Mouse (Mus musculus): ENCODE results near the gene Nudcd3. TPM values are rescaled to one million over a fixed set of nuclear protein-coding genes. Genes with fewer than 3 reads are reported as not detected.

The Nudcd3 gene
- total RNA-seq, 4 experiments from 2014 or later, result 64.5 to 75.3 (median 71.5) TPM

DNA sequence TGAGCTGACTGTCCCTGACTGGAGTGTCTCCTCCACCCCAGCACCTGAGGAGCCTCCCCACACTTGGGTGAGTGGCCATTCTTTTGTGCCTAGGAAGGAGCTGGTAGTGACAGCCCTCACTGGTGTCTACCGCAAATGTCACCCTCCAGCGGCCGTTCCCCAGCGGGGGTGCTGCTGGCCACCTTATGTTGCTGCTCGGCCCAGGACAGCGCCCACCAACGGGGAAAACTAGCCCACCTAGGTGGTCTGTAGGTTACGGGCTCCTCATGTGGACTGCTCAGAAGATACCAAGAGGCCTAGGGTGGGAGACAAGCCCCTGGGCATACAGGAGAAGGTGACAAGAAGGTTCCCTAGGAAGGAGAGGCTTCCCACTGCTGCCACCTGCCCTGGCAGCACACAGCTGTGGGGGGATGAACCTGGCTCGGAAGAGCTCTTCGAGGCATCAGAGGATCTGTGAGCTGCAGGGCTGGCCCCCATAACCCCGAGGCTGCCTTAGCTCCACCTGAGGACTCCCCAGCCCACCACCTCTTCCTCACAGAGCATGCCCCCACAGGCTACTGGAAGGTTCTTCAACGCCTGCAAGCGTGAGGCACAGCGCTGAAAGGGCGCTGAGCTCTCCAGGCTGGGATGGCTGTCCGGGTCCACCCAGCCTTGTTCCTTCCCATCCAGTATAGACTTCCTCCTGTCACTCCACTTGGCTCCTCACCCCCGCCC is 136.6 kb downstream of the Nudcd3 start:
- DNase-seq (ENCODE audit: low spot score), result no peak

DNA sequence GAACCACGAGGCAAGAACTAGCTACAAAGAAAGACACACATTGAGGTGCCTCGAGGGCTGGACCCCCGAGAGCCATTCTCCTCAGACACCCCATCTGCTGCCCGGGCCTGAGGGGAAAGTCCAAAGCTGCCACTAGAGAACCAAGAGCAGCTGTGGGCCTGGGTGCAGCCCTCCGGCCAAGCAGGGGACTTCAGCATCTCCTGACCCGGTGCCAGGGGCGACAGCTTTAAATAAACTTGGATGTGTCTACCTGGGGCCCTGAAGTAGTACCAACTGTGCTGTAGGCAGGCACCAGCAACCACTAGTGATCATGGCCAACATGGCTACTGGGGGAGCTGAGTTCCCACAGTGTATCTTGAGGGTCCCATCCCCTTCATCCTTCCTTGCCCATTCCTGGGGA is 137.2 kb downstream of the Nudcd3 start:
- no peak for DNase-seq (ENCODE audit: low spot score)

GRCm38 (mm10) chr11:6062329-6062728 is 137.9 kb downstream of the Nudcd3 start:
- no peak for DNase-seq (ENCODE audit: low spot score)

GRCm38 (mm10) chr11:6061891-6062290 is 138.3 kb downstream of the Nudcd3 start:
- DNase-seq (ENCODE audit: low spot score), result no peak

DNA sequence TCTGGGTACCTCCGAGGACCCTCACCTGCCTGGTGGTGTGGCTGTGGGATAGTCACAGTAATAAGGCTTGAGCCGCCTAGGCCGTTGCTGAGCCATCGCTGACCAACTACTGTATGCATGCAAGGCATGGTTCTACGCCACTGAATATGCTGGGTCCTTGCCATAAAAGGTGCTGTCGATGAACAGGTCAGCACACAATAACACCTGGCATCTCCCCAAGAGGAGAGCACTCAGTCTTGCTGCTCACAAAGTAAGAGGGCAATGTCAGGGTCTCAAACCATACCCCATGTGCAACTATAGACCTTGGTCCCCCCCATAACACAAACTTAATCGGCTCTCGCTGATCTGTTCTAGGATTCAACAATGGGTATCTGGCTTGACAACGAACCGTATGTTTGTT is 141.1 kb downstream of the Nudcd3 start:
- DNase-seq (ENCODE audit: low spot score), result no peak

Other genes with a start within 250 kb of the Nudcd3 start
- gene Ykt6, start 244.7 kb downstream of the Nudcd3 start, total RNA-seq (2022), result 10 to 100 TPM; 54.8 to 67.3 (median 62.1) TPM
- 10 to 100 TPM in 2 of 4 experiments, 1 to 10 TPM in 2; 6.5 to 14.8 (median 10.1) TPM for gene Camk2b, start 134.1 kb downstream of the Nudcd3 start, total RNA-seq (2022)
- not detected for gene A730071L15Rik, start 386 bp downstream of the Nudcd3 start, total RNA-seq (2022)
- under 1 TPM in 1 of 4 experiments, not detected in 3; 0.06 TPM for gene Npc1l1, start 29.7 kb upstream of the Nudcd3 start, total RNA-seq (2022)
- gene Ddx56, start 67.4 kb upstream of the Nudcd3 start, total RNA-seq (2022), result 10 to 100 TPM; 22.6 to 23.5 (median 23.0) TPM
- 100 to 1,000 TPM in 2 of 4 experiments, 10 to 100 TPM in 2; 96.9 to 111 (median 102) TPM for gene Tmed4, start 74.5 kb upstream of the Nudcd3 start, total RNA-seq (2022)
- 1,000 to 10,000 TPM; 1,901 to 2,083 (median 1,945) TPM for gene Ogdh, start 91.2 kb upstream of the Nudcd3 start, total RNA-seq (2022)
- gene Zmiz2, start 188.7 kb upstream of the Nudcd3 start, total RNA-seq (2022), result 10 to 100 TPM; 37.1 to 38.7 (median 37.5) TPM
- gene Ppia, start 215.0 kb upstream of the Nudcd3 start, total RNA-seq (2022), result 100 to 1,000 TPM; 262 to 310 (median 280) TPM
- 10 to 100 TPM; 80.1 to 97.8 (median 88.2) TPM for gene H2afv, start 244.0 kb upstream of the Nudcd3 start, total RNA-seq (2022)